Mouse (Mus musculus) hindbrain, embryonic 16.5 days (tissue): ENCODE results near the gene Clcf1. TPM values are rescaled to one million over a fixed set of nuclear protein-coding genes. Genes with fewer than 3 reads are reported as not detected.

ENCODE experiments used
- ATAC-seq: fragments of 200-750 bp; cut with Nextera tagmentation; 2 replicates; pipeline ENCODE4 v1.8.0; 2017; ENCODE audit warnings: moderate TSS enrichment, moderate library complexity
- H3K27ac ChIP-seq: fragments of 300-500 bp; sonication (generic); 2 replicates; pipeline ENCODE4 v1.5.1; 2014; ENCODE audit warnings: low read depth, mild to moderate bottlenecking, control low read depth, low read length, moderate library complexity
- H3K27me3 ChIP-seq: fragments of 300-500 bp; sonication (generic); replicated peaks from 2 replicates; pipeline ENCODE4 v1.6.1; 2014; ENCODE audit warnings: low read length; ENCODE audit not compliant: control insufficient read depth, insufficient read depth
- H3K36me3 ChIP-seq: fragments of 300-500 bp; sonication (generic); 2 replicates; pipeline ENCODE4 v1.6.1; 2014; ENCODE audit warnings: mild to moderate bottlenecking, low read length, moderate library complexity, mixed read lengths; ENCODE audit not compliant: control insufficient read depth, insufficient read depth
- H3K4me1 ChIP-seq: fragments of 300-500 bp; sonication (generic); 2 replicates; pipeline ENCODE4 v1.6.1; 2014; ENCODE audit warnings: low read depth, low read length; ENCODE audit not compliant: control insufficient read depth, insufficient read depth
- H3K4me2 ChIP-seq: fragments of 300-500 bp; sonication (generic); 2 replicates; pipeline ENCODE4 v1.6.1; 2014; ENCODE audit warnings: mild to moderate bottlenecking, low read length, control low read depth, moderate library complexity
- H3K4me3 ChIP-seq: fragments of 300-500 bp; sonication (generic); 2 replicates; pipeline ENCODE4 v1.5.1; 2014; ENCODE audit warnings: mild to moderate bottlenecking, low read length, control low read depth, moderate library complexity
- H3K9ac ChIP-seq: fragments of 300-500 bp; sonication (generic); 2 replicates; pipeline ENCODE4 v1.6.1; 2014; ENCODE audit warnings: low read depth, mild to moderate bottlenecking, control low read depth, low read length, moderate library complexity
- H3K9me3 ChIP-seq: fragments of 300-500 bp; sonication (generic); 2 replicates; pipeline ENCODE4 v1.6.1; 2014; ENCODE audit warnings: mild to moderate bottlenecking, low read length, moderate library complexity; ENCODE audit not compliant: control insufficient read depth
- WGBS: fragments of 180-500 bp; shearing (Covaris S2); extraction: QIAGEN DNeasy Blood & Tissue Kit; methylation state at CpG from one replicate; pipeline ENCODE4 v1.1.7; 2014; 5-methylcytosine and 5-hydroxymethylcytosine counted together
- polyA plus RNA-seq: library from polyadenylated mRNA; unstranded; fragments of >200 nt; fragmentation: Nextera tagmentation; extraction: Ambion mirVana; gene quantifications from 2 replicates; pipeline ENCODE4 v1.2.1, GENCODE M21; 2015

Gene Clcf1
- polyA plus RNA-seq, 1 experiment from 2014 or later, result 1.0 TPM

DNA sequence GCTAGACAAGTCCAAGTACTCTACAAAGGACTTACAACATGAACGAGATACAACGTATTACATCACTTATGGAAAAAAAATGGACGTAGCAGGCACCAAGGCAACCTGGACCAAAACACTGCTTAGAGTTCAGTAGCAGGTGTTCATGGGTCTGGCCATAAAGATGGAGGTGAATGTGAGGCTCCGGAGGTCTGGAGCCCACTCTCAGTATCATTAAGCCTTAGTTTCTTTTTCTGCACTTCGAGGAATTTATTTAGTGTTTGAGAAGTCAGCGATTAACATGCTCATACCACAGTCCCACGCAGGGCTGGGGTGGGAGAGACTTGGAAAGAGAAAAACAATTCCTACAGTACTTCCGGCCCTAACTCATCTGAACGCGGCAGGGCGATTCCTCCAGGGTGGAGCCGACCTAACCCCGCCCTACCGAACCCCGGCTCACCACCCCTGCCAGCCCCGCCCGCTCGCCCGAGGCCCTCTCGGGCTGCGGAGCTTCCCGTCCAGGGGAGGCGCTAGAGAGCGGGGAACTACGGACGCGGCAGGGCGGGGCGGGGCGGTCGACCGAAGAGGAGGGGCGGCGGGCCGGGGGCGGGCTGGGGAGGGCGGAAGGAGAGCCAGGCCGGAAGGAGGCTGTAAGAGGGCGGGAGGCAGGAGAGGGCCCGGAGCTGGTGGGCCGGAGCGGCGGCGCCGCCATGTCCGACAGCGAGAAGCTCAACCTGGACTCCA is 22.3 kb upstream of the Clcf1 start, which contains the start of gene Ppp1ca:
Gene Ppp1ca (plus strand): TSS at position 538 of the 723 bp plus-strand sequence.
- peak within 1 kb of the TSS; percentile 99 for H3K9ac ChIP-seq
- WGBS, result 6% methylated on average over 42 of the region's 47 CpGs
- ATAC-seq, result peak; percentile 93

GRCm38 (mm10) chr19:4192251-4192985 is 21.6 kb upstream of the Clcf1 start:
- peaks cover 32% of the 10 kb centered on the region for H3K36me3 ChIP-seq
- H3K4me1 ChIP-seq, result peaks cover 34% of the 10 kb centered on the region
- no peaks in the 10 kb centered on the region for H3K27me3 ChIP-seq
- H3K9me3 ChIP-seq, result no peaks in the 10 kb centered on the region
- ATAC-seq, result peak; percentile 73; the same call in 1 of the 2 replicates
- 1% methylated on average over 39 of the region's 52 CpGs for WGBS
- peak overlapping the region; percentile 99 for H3K9ac ChIP-seq
- H3K4me2 ChIP-seq, result peak overlapping the region; percentile 98
- H3K27ac ChIP-seq, result peak overlapping the region; percentile 96
- H3K4me3 ChIP-seq, result peak overlapping the region; percentile 97

More for the DNA sequence above, 22.3 kb upstream of the Clcf1 start, which contains the start of gene Ppp1ca:
- Histone ChIP-seq H3K4me2 (peak within 1 kb of the TSS; percentile 98), H3K9me3 (no peaks in the 10 kb centered on the region), H3K4me1 (peaks cover 33% of the 10 kb centered on the region), H3K36me3 (peaks cover 26% of the 10 kb centered on the region), H3K27me3 (no peaks in the 10 kb centered on the region), H3K4me3 (peak within 1 kb of the TSS; percentile 97), H3K27ac (peak within 1 kb of the TSS; percentile 96)

DNA sequence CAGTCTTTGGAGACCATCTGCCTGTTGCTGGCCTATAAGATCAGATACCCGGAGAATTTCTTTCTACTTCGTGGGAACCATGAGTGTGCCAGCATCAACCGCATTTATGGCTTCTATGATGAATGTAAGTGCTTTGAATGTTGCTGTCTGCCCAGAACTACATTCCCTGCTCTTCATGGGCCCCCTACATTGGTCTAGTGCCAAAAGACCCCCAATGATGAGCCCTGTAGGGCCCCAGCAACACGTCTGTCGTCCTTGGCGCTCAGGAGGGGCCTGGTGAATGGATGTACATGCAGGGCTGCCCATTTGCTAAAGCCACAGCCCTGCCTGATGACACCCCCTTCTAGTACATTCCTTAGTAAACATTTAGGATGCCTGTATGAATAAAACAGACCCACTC is 20.9 kb upstream of the Clcf1 start:
- ATAC-seq, result no peak
- no peak overlapping the region; the same call in 1 of the 2 replicates for H3K27ac ChIP-seq
- peaks cover 32% of the 10 kb centered on the region for H3K36me3 ChIP-seq
- no peaks in the 10 kb centered on the region for H3K27me3 ChIP-seq
- peaks cover 34% of the 10 kb centered on the region for H3K4me1 ChIP-seq
- H3K4me3 ChIP-seq, result peak overlapping the region; percentile 97
- WGBS, result 57% methylated on average over 6 of the region's 6 CpGs
- peak overlapping the region; percentile 98 for H3K4me2 ChIP-seq
- H3K9me3 ChIP-seq, result no peaks in the 10 kb centered on the region
- H3K9ac ChIP-seq, result peak overlapping the region; percentile 99

DNA sequence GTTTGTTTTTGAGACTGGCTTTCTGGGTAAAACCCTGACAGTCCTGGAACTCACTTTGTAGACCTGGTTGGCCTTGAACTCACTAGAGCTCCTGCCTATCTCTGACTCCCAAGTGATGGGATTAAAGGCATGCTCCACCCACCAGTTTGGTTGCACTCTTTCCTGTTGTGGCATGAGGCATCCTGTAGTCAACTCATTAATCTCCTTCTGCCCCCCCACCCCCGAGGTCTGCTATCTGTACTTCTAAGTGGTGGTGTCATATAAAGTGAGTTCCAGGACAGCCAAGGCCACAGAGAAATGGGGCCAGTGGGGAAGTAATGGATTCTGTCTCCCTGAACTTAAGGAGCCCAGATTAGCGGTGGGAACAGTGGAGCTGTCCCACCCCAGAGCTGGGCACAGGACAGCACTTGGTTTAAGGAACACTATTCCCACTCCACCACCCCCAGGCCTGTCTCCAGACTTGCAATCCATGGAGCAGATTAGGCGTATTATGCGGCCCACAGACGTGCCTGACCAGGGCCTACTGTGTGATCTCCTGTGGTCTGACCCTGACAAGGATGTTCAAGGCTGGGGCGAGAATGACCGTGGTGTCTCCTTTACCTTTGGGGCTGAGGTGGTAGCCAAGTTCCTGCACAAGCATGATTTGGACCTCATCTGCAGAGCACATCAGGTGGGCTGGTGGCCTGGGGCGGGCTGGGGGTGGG is 19.9 kb upstream of the Clcf1 start:
- no peak for ATAC-seq
- H3K9me3 ChIP-seq, result no peaks in the 10 kb centered on the region
- H3K27ac ChIP-seq, result no peak overlapping the region
- no peaks in the 10 kb centered on the region for H3K27me3 ChIP-seq
- H3K36me3 ChIP-seq, result peaks cover 32% of the 10 kb centered on the region
- peaks cover 34% of the 10 kb centered on the region for H3K4me1 ChIP-seq
- 90% methylated on average over 8 of the region's 8 CpGs for WGBS
- no peak overlapping the region for H3K9ac ChIP-seq
- H3K4me2 ChIP-seq, result no peak overlapping the region
- no peak overlapping the region for H3K4me3 ChIP-seq

DNA sequence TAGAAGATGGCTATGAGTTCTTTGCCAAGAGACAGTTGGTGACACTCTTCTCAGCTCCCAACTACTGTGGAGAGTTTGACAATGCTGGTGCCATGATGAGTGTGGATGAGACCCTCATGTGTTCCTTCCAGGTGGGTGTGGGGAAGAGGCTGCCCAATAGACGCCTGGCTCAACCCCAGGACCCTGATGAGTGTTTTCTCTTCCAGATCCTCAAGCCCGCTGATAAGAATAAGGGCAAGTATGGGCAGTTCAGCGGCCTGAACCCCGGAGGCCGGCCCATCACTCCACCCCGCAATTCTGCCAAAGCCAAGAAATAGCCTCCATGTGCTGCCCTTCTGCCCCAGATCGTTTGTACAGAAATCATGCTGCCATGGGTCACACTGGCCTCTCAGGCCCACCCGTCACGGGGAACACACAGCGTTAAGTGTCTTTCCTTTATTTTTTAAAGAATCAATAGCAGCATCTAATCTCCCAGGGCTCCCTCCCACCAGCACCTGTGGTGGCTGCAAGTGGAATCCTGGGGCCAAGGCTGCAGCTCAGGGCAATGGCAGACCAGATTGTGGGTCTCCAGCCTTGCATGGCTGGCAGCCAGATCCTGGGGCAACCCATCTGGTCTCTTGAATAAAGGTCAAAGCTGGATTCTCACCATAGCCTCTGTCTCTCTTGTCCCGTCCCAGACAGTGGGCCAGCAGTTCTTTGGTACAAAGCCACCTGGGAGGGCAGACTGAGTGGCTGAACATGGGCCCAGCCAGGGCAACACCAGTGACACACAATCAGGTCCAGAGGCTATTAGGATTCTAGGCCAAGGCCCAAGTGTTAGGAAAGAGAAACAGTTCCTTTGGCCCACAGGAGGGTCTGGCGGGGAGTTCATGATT is 19.0 kb upstream of the Clcf1 start:
- WGBS, result 56% methylated on average over 12 of the region's 12 CpGs
- no peak overlapping the region for H3K4me2 ChIP-seq
- no peak overlapping the region for H3K27ac ChIP-seq
- H3K9me3 ChIP-seq, result no peaks in the 10 kb centered on the region
- no peak for ATAC-seq
- no peak overlapping the region for H3K4me3 ChIP-seq
- H3K36me3 ChIP-seq, result peaks cover 32% of the 10 kb centered on the region
- no peaks in the 10 kb centered on the region for H3K27me3 ChIP-seq
- no peak overlapping the region for H3K9ac ChIP-seq
- H3K4me1 ChIP-seq, result peaks cover 35% of the 10 kb centered on the region

DNA sequence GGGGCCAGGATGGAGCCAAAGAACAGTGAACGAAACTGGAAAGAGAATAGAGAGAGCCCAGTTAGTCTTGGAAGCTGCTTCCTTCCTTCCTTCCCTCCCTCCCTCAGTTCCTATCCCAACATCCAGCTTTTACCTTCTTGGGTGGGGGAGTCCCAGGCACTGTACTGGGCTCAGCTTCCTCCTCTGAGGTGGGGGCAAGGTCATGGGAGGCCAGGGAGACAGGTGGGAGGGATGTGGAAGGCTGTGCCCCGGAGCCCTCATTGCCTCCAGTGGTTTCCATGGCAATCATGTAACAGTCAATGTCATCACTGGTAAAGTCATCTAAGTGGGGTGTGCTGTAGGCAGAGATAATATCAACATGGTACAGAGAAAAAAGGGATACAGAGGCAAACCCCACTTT is 18.0 kb upstream of the Clcf1 start:
- ATAC-seq, result no peak
- Histone ChIP-seq H3K36me3 (peaks cover 32% of the 10 kb centered on the region), H3K4me1 (peaks cover 45% of the 10 kb centered on the region), H3K4me3 (no peak overlapping the region), H3K27ac (no peak overlapping the region), H3K9ac (no peak overlapping the region), H3K27me3 (no peaks in the 10 kb centered on the region), H3K9me3 (no peaks in the 10 kb centered on the region), H3K4me2 (no peak overlapping the region)
- 59% methylated on average over 2 of the region's 2 CpGs for WGBS

DNA sequence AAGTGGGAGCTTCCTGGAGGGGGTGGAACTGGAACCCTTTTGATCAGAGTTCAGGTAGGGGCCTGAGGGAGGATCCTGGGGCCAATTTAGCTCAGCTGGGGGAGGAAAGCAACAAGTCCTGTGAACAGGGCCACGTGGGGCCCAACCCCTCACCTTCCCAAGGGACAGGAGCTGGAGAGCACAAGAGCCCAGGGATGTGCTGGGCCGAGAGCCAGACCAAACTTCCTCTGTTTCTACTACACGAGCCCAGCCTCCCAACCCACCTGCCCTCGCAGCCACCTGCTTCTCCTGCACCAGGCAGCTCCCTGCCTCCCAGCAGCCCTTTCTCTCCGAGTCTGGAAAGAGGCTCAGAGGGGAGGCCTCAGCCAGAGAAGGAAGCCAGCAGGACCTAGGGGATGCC is 17.5 kb upstream of the Clcf1 start:
- ATAC-seq, result no peak
- Histone ChIP-seq H3K4me3 (no peak overlapping the region), H3K9ac (no peak overlapping the region), H3K36me3 (peaks cover 32% of the 10 kb centered on the region), H3K27ac (peak overlapping the region; percentile 27; the same call in 1 of the 2 replicates), H3K4me1 (peaks cover 46% of the 10 kb centered on the region), H3K27me3 (no peaks in the 10 kb centered on the region), H3K9me3 (no peaks in the 10 kb centered on the region), H3K4me2 (no peak overlapping the region)
- WGBS, result 51% methylated on average over 5 of the region's 5 CpGs

- Histone ChIP-seq H3K9me3 (no peaks in the 10 kb centered on the region), H3K4me3 (no peak overlapping the region), H3K9ac (no peak overlapping the region), H3K4me1 (peaks cover 49% of the 10 kb centered on the region), H3K27ac (no peak overlapping the region), H3K27me3 (no peaks in the 10 kb centered on the region), H3K4me2 (no peak overlapping the region), H3K36me3 (peaks cover 32% of the 10 kb centered on the region)
- 75% methylated on average over 3 of the region's 3 CpGs for WGBS
- no peak for ATAC-seq
Measured at GRCm38 (mm10) chr19:4197180-4197579, 16.9 kb upstream of the Clcf1 start.
